Mouse (Mus musculus): ENCODE measurements around the gene Gtf3c5.
A peak's percentile ranks its signal among the peaks of the same experiment; 100 is the strongest.

The Gtf3c5 gene

DNA sequence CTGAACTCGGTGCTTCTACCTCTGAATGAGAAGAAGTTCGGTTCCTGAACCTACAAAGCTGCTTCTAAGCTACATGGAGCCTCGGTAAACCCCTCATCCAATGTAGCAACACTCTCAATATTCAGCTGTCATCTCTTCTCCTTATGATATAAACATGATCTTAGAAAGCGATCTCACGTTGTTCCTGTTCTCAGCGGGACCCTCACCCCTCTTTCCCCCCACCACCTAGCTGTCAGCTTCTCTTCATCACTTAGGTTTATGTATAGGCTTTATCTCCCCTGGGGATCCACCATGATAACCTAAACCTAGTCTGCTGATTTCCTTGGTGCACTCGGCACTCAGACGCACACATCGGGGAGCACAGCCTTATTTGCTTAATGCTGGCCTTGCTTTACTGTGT is at the start of gene Gtf3c5:
Gtf3c5 (minus strand) TSS at position 101 of the 400 bp plus-strand sequence.
- DNase-seq (ENCODE audit: low read depth): no peak

DNA sequence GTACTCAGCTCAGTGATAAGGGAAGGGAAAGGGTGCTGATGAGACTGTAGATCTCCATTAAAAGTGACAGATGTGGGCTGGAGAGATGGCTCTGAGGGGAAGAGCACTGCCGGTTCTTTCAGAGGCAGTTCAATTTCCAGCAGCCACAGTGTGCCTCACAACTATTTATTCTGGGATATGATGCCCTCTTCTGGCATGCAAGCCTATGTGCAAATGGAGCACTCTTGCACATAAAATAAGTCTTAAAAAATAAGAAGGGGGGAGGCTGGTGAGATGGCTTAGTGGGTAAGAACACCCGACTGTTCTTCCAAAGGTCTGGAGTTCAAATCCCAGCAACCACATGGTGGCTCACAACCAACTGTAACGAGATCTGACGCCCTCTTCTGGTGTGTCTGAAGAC is 49.6 kb upstream of the Gtf3c5 start:
- no peak for DNase-seq (ENCODE audit: low read depth)

DNA sequence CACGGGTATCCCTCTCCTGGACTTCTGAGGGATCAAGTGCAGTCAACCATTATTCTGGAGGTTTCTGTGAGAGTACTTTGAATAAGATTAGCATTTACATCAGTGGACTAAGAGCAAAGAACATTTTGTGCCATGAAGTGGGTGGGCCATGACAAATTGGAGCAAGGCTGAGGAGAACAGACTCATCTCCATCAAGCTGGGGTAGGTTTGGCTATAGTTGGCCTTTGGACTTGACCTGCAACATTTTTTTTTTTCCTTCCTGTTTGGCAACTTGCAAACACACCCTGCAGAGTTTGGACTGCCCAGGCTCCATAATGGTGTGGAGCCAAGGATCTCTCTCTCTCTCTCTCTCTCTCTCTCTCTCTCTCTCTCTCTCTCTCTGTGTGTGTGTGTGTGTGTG is 49.1 kb upstream of the Gtf3c5 start:
- no peak for DNase-seq (ENCODE audit: low read depth)

DNA sequence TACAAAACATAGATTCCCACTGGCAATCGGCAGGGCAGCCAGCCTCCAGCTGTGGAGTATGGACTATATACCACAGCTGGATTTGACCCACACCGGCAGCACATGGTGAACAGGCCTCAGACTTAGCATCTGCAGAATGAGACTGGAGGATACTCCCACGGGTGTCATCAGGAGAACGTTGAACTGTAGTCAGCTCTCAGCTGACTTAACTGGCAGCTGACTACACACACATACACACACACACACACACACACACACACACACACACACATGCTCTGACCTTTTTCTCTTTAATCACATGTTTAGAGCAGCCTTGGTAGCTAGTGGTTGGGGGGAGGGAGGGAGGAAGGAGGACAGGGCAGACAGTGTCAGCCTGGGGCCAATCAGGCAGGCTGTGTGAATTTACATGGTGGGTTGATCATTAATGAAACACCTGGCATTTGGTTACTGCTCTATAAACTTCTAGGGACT is 46.4 kb upstream of the Gtf3c5 start:
- no peak for DNase-seq (ENCODE audit: low read depth)

DNA sequence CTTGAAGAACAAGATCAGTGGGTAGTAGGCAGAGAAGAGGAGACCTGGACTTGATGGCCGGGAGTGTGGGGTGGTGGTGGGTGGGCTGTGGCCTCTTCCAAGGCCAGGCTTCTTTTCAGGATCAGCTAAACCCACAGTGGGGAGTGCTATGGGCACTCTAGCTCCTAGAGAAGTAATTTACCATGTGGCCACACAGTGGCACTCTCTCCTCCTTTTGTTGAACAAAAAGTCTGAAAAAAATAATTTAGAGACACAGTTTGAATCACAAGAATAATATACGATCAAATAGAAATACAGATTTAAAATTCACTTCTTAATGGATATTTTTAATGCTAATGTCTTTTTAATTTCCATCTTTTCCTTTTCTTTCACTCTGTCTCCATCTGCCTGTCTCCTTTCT is 44.5 kb upstream of the Gtf3c5 start:
- DNase-seq (ENCODE audit: low read depth): no peak

DNA sequence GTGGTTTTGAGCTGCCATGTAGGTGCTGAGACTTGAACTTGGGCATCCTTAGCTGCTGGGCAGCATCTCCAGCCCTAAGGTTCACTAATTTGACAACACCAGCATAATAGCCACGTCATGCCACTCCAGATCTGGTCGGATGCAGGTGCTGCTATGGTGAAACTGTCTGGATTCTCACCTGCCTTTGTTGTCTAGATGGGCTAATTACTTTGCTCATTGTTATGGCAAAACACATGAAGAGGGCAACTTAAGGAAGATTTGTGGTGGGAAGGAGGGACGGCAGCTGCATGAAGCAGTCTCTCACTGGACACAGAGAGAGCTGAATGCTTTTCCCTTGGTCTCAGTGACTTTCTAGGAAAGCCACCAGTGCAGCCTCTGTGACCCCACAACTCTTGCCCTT is 42.5 kb upstream of the Gtf3c5 start:
- no peak for DNase-seq (ENCODE audit: low read depth)

DNA sequence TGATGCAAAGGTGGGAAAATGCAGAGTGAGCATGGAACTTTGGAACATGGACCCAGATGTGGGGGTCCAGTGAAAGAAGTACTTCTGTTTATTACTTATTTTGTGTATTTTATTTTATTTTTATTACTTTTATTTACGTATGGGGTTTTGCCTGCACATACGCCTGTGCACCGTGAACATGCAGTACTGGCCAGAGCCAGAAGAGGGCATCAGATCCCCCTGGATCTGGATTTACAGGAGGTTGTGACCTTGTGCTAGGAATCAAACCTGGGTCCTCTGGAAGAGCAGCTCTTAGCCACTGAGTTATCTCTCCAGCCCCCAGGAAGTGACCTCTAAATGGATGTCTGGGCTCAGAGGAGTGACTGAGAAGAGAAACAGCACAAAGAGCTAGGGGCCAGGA is 41.3 kb upstream of the Gtf3c5 start:
- DNase-seq (ENCODE audit: low read depth): no peak

DNA sequence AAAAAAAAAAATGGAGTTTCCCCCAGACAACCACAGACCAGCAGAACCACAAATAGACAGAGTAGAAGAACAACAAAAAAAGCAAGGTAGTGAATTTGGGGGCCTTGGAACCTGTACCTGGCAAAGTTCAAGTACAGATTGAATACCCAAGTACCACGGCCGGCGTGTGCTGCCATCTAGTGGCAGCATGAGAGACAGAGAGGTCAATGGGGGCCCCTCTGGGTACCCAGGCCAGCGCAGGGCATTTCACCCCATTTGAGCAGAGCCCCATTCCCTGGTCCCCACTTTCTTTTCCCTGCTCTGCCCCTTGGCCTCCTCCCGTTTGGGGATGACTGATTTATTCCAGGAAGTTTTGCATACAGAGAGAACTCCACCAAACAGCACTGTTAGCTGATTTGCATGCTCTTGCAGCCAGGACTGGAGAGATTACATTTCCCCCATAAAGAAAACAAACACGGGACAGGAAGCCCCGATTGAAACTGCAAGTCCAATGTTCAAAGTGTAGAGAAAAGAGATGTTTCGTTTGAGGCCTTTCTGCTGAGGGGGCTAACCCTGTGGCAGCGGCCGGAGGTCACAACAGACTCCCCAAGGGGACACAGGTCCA is 39.1 kb upstream of the Gtf3c5 start:
- DNase-seq (ENCODE audit: low read depth): no peak

DNA sequence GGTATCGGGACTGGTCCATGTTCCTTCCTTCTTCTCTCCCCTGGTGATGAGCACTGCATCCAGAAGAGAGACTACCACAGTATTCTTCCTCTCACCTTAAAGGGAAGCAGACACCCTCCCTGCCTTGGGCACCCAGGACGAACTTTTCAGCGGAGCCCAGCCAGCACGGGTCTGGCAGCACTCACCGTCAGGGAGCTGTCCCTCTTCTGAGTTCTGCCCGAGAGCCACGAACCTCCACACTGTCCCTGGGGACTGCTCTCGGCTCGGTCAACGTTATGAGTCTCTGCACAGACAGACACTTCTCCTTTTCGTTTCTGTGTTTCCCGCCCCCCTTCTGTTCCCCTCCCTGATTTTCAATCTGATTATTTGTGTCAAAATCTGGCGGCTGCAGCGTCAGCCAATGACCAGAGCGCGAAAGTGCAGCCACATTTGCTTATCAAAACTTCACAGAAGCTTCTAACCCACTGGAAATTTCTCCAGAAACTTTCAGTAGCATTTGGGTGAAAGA is 38.2 kb upstream of the Gtf3c5 start, which contains the start of gene Gfi1b:
Gfi1b (minus strand) TSS at position 319 of the 508 bp plus-strand sequence.
- DNase-seq (ENCODE audit: low read depth): peak; percentile 75

DNA sequence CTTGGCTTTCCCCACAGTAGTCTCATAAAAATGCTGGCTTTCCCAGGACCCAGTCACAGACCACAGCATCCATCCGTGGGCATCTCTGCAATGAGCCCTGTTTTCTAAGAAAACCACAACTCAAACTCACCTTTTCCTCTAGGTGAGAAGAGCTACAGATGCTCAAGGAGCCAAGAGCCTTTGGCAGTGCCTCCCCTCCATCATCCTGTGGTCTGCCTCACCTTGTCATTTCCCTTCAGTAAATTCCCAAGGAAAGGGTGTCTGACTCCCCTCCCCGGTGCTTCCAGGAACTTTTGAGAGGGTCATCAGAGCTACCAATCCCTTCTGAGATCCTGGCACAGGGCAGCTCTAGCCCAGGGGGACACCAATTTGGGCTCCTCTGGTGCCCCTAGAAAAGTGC is 37.6 kb upstream of the Gtf3c5 start:
- no peak for DNase-seq (ENCODE audit: low read depth)

DNA sequence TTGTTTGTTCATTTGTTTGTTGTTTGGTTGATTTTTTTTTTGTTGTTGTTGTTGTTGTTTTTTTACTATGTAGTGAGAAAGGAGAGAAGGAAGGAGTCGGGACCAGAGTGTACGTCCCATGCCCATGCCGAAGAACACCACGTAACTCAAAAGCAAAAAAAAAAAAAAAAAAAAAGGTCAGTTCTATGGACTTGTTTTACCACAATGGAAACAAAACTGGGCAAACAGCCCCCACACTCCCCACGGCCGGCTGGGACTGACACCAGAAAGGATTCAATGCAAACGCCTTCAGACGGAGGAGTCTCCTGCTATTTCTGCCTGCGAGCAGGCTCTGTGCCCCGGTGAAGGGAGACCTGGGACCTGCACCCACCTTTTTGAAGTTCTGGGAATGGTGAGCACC is 37.0 kb upstream of the Gtf3c5 start:
- no peak for DNase-seq (ENCODE audit: low read depth)

DNA sequence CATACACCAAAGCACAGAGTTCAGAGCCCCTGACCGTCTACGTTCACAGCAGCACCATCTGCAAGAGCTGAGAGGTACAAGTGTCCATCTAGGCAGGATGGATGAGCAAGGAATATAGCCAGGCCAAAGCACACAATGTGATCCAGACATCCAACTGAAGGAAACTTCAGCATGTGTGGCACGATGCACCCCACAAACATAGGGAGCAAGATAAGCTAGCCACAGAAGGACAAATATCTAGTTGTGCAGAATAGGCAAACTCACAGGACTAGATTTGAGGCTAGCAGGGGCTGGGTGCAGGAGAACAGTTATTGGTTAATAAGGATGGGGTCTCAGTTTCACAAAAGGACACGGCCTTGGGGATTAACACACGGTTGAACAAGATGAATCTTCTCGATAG is 35.8 kb upstream of the Gtf3c5 start:
- DNase-seq (ENCODE audit: low read depth): no peak

DNA sequence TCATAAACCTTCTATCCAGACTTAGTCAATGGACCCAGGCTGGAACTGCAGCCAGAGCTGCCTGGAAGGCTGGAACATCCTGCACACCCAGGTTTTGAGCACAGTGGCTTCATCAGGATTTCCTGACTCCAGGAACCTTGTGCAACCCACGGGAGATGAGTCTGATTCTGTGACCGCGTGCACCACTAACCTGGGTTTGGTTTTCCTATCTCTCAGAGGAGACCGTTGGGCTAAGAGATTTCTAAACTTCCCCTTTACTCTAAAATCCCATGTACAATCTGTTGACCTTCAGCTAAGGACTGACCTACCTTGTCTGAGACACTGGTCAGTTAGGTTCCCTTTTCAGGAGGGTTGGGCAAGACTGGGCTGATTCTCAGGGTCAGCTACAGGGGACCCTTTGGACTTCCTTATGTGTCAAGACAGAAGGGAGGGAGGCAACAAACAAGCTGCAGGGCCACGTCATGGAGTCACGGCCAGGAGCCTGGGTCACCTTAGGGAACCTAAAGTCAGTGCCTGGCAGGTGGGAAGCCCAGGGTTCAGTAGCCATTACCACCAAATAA is 35.3 kb upstream of the Gtf3c5 start:
- DNase-seq (ENCODE audit: low read depth): no peak

DNA sequence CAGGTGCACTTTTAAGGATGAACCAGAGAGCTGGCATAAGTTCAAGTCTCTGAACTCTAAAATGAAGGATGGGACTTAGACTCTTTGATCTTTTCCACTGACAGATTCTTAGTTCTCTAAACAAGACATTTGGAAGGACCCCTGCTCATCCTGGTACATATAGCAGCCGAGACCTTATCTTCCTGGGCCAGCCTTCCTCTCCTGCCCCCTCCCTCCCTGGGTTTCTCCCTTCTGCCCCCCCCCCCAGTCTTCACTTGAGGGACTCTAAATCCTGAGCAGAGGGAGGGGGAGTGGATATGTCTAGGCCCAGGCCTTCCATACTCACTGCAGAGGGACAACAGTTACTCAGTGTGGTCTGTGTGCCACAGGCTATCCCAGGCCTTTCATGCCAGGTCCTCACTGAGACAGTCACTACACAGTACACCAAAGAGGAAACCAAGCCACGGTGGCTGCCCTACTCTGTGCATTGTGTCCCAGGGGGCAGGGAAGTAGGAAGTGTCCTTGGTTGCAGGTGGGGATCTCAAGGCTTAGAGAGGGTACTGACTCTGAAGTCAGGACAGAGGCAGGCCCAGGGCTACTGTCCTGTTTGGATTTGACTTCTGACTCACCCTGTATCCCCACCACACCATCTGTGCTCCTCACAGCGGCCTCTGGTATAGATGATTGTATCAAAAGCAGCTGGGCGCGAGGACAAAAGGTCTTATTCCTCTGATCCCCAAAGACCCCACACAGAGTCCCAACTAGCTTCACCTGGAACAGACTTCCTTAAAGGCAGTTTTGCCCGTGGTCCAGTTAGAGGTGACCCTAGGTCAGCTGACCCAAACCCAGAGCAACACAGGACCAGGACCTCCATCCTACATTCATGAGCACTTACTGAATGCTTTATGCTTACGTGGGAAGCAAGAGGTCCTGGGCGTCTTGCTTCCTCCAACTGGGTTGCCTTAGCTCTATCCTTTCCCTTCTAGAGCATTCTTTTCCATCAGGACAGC is 34.2 kb upstream of the Gtf3c5 start:
- no peak for DNase-seq (ENCODE audit: low read depth)

DNA sequence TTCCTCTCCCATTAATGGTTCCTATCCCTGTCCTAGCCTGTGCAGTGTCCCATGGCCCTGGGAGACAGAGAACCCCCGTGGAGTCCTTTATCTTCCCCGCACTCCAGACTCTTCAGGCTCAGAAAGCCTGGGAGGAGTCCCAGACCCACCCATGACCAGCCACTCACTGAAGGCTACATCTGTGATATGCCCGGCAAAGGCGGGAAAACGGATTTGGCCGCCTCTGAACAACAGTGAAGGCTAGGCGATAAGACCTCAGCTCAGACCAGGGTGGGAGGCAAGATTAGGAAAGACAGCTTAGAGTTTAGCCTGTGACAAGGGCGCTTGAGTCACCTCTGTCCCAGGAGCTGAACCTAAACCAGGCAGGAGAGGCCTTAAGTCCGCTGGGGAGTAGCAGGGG is 33.3 kb upstream of the Gtf3c5 start:
- DNase-seq (ENCODE audit: low read depth): peak; percentile 88

DNA sequence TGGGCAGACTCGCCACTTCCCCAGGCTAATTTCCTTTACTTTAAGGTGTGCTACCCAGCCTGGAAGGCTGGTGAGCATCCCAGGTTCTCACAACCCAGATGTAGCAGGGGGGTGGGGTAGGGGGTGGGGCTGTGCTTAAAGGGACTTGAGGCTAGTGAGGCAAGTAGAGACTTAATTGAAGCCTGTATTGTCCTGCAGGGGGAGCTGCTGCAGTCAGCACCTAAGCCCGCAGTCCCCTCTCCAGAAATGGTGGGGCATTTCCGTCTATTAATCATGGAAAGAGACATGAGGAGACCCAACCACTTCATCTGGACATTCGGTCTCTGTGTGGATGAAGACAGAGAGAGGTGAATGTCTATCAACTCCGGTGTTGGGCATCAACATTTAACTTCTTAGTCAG is 32.8 kb upstream of the Gtf3c5 start:
- no peak for DNase-seq (ENCODE audit: low read depth)

DNA sequence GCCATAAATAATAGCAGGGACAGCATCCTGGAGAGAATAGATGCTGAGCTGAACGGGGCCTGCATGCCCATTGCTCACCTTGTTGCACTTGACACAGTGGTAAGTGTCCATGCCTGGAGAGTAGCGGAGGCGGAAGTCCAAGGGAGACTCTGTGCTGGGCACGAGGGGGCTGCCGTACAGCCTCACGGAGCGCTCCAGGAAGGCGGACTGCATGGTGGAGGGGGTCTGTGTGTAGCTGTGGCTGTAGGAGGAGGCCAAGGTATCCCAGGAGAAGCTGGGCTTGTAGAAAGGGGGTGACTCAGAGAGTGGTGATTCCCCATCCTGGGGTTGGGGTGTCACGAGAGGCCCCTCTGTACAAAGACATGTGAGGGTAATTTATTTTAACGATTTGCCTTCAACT is 30.0 kb upstream of the Gtf3c5 start:
- DNase-seq (ENCODE audit: low read depth): no peak

DNA sequence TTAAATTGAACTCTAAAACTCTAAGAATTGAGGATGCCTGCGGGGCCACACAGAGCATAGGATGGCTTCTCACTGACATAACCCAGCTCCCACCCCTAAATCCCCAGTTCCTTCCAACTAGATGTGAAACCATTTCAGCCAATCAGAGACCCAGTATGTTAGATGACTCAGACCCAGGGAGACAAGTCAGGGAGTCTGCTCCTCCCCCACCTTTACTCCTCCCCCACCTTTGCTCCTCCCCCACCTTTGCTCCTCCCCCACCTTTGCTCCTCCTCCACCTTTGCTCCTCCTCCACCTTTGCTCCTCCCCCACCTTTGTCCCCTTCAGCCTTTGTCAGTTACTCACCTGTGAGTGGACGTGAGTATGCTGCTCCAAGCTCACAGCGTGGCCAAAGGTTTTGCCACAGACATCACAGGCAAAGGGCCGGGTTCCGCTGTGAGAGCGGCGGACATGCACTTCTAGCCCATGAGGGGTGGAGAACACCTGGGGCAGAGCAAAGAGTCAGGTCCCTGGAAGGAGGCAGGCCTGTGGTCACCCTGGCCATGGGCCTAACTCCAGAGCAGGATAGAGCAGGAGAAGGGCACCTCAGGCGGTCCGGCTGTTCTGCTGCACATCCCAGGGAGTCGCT is 29.0 kb upstream of the Gtf3c5 start:
- no peak for DNase-seq (ENCODE audit: low read depth)

DNA sequence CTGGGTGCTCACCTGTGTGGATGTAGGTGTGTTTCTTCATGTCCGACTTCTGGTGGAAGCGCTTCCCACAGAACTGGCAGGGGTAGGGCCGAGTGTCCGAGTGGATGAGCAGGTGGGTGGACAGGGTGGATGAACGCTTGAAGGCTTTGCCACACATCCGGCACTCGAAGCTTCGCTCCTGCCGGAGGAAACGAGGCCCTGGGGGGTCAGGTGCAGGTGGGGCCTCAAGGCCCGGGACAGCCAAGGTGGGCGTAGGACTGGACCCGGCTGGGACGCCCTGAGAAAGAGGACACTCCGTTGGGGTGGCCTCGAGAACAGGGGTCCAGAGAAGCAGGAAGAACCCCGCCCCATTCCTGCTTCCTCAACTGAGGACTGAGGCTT is 27.8 kb upstream of the Gtf3c5 start:
- DNase-seq (ENCODE audit: low read depth): no peak

DNA sequence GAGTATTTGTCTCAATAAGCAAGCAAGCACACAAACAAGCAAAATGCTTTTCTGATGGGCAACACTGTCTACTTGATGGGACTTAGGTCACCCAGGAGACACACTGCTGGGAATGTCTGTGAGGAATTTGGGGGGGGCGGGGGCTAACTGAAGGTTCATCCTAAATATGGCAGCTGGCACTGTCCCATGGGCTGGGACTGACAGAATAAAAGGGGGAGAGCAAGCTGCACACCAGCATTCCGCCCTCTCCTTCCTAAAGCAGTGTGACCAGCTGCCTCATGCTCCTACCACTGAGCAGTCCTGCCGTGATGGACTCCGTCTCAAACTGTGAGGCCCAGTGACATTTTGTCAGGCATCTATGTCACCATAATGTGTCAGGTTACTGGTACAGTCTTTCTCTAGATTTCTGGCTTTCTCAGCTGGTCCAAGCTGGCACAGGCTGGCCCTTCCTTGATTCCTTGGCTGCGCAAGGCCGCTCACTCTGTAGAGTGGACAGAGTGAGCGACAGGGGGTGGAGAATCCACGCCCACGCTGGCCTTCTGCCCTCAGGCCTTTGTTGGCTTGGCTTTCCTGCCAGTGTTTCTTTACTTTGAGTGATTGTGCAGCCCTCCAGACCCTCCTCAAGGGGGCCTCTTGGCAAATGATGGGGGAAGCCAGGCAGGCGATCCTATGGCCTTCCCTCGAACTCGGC is 27.3 kb upstream of the Gtf3c5 start:
- DNase-seq (ENCODE audit: low read depth): no peak

DNA sequence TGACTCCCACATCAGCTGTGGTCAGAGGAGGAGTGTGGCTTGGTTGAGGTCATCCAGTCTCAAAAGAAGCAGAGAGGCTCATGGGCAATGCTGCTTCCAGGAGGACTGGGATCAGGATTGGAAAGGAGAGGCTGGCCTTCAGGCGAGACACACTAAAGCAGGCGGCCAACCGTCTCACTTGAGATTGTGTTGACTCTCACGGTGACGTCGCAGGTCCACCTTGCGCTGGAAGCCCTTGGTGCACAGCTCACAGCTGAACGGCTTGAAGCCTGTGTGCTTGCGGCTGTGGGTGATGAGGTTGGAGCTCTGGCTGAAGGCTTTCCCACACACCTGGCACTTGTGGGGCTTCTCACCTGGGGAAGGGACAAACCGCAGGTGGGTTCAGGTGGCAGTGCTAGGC is 26.3 kb upstream of the Gtf3c5 start:
- DNase-seq (ENCODE audit: low read depth): no peak
